Mouse (Mus musculus): ENCODE results near the gene Nsrp1.

- TF ChIP-seq CTCF (IDR thresholded peaks at IDR 0.05) = no peak
- no peak for TF ChIP-seq EP300 (IDR thresholded peaks at IDR 0.05)
These were observed 20.2 kb upstream of the Nsrp1 start for GRCm38 (mm10) chr11:77098332-77098972.
